Mouse (Mus musculus) spleen, adult 2 months (tissue): ENCODE data around the gene Rps19bp1.

Experiments used
- CTCF ChIP-seq: fragments of 200-500 bp; IDR thresholded peaks from 2 replicates; pipeline ENCODE4 v1.5.1; 2011; ENCODE audit warnings: mild to moderate bottlenecking, inconsistent platforms; ENCODE audit not compliant: insufficient read depth, insufficient read length, insufficient replicate concordance; ENCODE audit errors: extremely low read depth
- POLR2A ChIP-seq: fragments of 200-500 bp; IDR thresholded peaks from 2 replicates; pipeline ENCODE4 v1.6.1; 2011; ENCODE audit warnings: low read depth, low read length, inconsistent platforms

GRCm38 (mm10) chr15:80232331-80232730 is 31.8 kb downstream of the Rps19bp1 start:
- TF ChIP-seq POLR2A (no peak), CTCF (no peak)
